Mouse (Mus musculus): ENCODE measurements around the gene 3110082J24Rik.

DNA sequence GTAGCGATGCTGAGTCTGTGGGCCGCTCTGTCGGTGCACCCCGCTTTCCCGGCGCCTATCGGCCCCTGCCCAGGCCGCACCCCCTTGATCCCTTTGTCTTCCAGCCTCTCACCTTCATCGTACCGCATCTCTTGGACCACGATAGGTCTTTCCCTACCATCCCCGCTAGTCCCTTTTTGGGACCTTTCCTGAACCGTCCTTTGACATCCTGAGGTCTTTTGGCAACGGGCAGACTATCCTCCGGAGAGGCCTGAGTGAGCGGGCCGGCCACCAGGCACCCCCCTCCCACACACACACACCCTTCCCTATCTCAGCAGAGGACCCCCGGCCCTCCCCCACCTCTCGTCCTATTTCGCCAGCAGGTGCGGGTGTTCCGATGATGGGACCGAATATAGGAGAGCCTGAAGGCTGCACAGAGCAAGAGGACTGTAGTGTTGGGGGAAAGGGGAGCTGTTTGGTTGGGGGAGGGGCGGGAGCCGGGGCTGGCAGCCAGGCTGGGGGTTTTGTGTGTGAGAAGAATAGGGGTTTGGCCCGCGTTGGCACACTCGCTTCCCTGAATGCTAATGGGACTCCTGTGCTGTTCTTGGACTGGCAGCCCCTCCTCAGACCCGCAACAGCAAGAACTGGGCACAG is at the start of gene 3110082J24Rik:
- no peak for TF ChIP-seq CTCF (conservative IDR thresholded peaks at IDR 0.05; ENCODE audit: insufficient read depth, insufficient read length, low read depth, low read length)
- TF ChIP-seq POLR2A (IDR thresholded peaks at IDR 0.05; ENCODE audit: low read depth, low read length): no peak

Data from kidney, adult 2 months (tissue).